Mouse (Mus musculus): ENCODE measurements around the gene Borcs5.
"Not testable (repeated sequence)": the region's sequence is repeated elsewhere in the genome, so short reads cannot be mapped to it uniquely, and the experiment has no call there.

Gene Borcs5

DNA sequence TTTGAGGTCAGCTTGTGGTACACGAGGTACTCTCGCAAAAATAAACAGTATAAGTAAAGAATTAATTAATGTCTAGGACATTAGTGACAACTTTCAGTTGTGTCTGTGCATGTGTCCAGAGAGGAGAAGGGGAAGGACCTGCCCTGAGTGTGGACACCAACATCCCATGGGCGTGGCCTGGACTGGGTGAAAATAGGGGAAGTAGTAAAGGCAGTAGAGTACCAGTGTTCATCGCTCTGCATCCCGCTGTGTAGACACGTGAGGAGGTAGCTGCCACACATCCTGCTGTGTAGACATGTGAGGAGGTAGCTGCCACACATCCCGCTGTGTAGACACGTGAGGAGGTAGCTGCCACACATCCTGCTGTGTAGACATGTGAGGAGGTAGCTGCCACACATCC lies 34.4 kb downstream of the Borcs5 start:
- peak; percentile 23 for DNase-seq (ENCODE audit: low read depth)

DNA sequence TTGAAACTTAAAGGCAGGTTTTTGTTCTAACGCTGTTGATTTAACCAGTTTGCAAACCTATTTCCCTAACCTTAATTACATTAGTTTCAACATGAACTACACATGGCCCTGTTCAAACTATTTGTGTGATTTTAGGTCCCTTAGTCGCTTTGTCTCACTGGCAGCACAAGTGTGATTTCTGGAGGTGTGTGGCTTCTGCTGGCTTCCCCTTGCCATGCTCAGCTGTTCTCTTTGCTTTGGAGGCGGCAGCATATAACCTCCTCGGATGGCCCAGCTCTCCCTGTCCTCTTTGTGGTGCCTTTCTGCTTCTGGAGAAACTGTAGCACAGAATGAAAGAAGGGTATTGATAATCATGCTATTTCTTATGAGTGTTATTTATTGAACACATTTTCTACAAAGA lies 38.2 kb downstream of the Borcs5 start:
- no peak for DNase-seq (ENCODE audit: low read depth)

DNA sequence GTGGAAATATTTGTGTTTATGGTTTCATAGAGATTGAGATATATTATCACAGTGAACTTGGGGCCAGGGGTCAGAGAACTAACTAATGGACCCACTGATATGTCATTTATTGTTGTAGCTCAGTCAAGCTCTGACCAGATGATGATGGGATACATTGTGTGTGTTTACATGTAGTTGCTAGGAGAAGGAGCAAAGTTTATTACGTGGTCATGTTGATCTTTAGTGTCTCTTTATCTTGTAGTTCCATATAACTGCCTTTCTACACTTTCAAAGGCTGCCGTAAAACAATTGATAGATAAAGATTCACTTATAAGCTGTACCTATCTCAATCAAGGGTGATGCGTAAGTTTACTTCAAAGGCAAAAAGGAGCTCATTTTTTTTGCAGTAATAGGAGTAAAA lies 38.7 kb downstream of the Borcs5 start:
- no peak for DNase-seq (ENCODE audit: low read depth)

DNA sequence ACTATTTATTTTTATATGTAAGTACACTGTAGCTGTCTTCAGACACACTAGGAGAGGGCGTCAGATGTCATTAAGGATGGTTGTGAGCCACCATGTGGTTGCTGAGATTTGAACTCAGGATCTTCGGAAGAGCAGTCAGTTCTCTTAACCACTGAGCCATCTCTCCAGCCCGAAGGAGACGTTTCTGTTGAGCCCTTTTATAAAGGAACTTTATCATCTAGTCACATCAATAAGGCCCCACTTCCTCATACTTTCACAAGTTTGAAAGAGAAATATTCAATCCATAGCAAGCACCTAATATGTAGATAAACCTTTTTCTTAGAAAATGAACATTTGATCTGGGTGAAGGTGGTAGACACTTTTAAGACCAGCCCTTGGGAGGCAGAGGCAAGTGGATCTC lies 40.0 kb downstream of the Borcs5 start:
- not testable (repeated sequence) for DNase-seq (ENCODE audit: low read depth)

GRCm38 (mm10) chr6:134684354-134684915 lies 45.1 kb downstream of the Borcs5 start:
- DNase-seq (ENCODE audit: low read depth): no peak

DNA sequence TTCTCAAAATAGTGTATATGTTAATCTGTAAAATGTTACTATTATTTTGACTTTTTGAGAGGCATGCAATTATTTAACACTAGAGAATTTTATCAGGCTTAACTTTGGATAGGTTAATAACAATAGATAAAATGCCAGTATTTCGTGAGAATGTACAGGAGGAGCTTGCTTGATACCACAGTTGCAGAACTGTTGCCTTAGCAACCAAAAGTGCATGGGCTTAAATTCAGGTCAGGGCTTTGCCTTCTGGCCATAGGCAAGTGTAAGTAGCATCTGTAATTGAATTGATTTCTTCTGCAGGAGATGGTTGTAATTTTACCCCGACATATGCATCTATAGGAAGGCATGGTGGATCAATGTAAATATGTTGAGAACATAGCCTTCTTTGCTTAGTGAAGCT lies 45.7 kb downstream of the Borcs5 start:
- DNase-seq (ENCODE audit: low read depth): no peak

- no peak for DNase-seq (ENCODE audit: low read depth)
Measured at GRCm38 (mm10) chr6:134685515-134685914, 46.2 kb downstream of the Borcs5 start.

DNA sequence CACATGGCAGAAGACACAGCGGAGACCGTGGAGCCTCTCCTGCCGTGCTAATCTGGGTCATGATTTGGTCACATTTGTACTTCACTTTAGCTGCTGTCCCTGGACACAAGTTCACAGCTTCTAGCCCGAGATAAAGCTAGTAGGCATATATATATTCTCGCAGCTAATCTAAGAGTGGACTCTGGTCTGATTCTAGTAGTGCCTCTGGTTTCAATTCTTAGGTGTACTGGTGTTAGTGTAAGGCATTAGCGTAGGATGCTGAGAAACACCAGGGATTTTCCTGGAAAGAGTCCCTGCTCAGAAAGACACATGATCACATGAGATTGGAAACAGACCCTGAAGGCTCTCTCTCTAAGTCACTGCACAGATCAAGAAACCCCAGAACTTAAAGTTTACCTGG lies 55.2 kb downstream of the Borcs5 start:
- no peak for DNase-seq (ENCODE audit: low read depth)

DNA sequence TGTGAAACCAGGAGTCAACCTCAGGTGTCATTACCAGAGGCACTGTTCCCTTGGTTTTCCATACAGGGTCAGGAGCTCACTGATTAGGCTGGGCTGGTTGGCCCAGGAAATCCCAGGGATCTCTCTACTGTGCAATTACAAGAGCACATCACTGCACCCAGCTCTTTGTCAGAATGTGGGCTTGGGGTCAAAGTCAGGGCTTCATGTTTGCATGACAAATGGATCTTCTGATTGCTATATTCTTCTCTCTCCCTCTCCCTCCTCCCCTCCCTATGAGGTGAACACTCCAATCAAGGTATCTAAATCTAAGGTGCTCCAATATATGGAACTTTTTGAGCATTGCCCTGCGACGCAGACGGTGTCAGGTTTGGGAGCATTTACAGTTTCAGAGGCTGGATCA lies 55.7 kb downstream of the Borcs5 start:
- DNase-seq (ENCODE audit: low read depth): no peak

GRCm38 (mm10) chr6:134695625-134696024 lies 56.3 kb downstream of the Borcs5 start:
- DNase-seq (ENCODE audit: low read depth): no peak

DNA sequence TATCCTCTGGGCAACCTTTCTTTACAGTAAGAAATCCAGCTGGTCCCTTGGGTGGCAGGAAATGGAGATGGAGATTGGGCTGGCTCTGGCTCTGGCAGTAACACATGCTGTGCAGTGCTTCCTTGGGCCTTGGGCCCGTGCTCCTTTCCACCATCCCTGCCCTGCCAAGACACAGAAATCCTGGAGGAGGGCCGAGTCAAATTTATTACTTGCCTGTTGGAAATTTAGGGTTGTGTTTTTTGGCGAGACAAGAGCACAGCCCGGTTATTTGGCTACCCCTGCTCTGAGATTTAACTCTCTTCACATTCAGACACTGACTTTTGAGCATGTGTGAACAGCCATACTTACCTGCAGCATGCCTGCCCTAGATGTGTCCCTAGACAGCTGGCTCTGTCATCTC lies 56.8 kb downstream of the Borcs5 start:
- no peak for DNase-seq (ENCODE audit: low read depth)

- DNase-seq (ENCODE audit: low read depth): no peak
Measured at GRCm38 (mm10) chr6:134696554-134696953, 57.2 kb downstream of the Borcs5 start.

- DNase-seq (ENCODE audit: low read depth): no peak
Measured at GRCm38 (mm10) chr6:134698243-134698642, 58.9 kb downstream of the Borcs5 start.

- DNase-seq (ENCODE audit: low read depth): peak; percentile 74
Measured at GRCm38 (mm10) chr6:134700451-134701210, 61.3 kb downstream of the Borcs5 start.

DNA sequence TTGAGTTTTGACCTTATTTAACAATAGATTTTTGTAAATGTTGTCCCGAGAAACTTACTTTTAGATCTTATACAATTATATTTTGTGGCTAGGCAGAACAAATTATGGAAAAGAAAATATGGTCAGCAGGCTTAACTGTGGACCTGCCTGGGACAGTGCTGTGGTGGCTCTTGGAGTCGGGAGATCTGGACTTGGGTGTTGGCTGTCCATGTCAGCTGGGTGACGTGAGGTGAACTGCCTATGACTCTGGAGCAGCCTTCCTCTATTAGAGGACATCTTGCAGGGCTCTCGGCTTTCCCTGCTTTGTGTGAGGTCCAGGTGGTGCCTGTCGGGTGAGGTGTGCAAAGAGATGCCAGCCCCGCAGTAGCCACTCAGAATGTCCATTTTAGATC lies 61.9 kb downstream of the Borcs5 start:
- DNase-seq (ENCODE audit: low read depth): no peak

GRCm38 (mm10) chr6:134702184-134702583 lies 62.9 kb downstream of the Borcs5 start:
- no peak for DNase-seq (ENCODE audit: low read depth)

DNA sequence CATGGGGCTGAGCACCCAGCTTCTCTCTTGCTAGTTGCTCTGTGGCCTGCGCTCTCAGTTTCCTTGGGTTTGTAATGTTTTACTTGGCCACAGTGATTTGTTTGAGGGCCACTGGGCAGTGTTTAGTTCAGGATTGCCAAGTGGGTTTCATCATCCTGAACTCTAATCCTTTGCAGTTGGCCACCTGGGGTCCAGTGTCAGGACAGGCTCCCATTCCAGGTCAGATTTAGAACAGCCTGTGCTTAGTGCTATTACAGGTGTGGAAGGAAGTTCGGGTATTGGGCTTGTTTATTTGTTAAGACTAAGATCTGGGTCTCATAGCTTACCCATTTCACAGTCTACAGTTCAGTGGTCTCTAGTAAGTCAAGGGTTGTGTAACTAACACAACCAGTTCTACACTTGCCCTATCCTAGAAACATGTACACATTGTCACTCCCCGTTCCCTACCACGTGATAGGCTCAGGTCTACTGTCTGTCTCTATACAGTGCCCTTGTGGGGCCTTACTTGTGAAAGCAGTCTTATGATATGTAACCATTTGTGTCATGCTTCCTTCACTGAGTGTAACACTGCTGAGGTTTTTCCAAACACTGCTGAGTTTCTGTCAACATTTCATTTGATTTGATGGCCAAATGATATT lies 63.9 kb downstream of the Borcs5 start:
- DNase-seq (ENCODE audit: low read depth): no peak

- no peak for DNase-seq (ENCODE audit: low read depth)
Measured at GRCm38 (mm10) chr6:134706467-134706866, 67.2 kb downstream of the Borcs5 start.

- no peak for DNase-seq (ENCODE audit: low read depth)
Measured at GRCm38 (mm10) chr6:134710020-134710419, 70.7 kb downstream of the Borcs5 start.

- DNase-seq (ENCODE audit: low read depth): no peak
Measured at GRCm38 (mm10) chr6:134713321-134713720, 74.0 kb downstream of the Borcs5 start.

DNA sequence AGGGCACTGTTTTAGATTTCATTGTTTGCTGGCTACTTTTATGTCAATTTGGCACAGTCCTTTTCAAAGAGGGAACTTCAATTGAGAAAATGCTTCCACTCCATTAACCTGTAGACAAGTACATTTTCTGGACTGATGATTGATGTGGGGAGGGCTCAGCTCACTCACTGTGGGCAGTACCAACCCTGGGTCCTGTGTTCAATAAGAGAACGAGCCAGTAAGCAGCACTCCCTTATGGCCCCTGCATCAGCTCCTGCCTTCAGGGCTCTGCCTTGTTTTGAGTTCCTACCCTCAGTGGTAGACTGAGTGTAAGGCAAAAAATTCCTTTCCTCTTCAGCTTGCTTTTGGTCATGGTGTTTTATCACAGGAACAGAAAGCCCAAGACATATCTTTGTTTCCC lies 74.6 kb downstream of the Borcs5 start:
- DNase-seq (ENCODE audit: low read depth): no peak

- DNase-seq (ENCODE audit: low read depth): no peak
Measured at GRCm38 (mm10) chr6:134716168-134716587, 76.9 kb downstream of the Borcs5 start.

DNA sequence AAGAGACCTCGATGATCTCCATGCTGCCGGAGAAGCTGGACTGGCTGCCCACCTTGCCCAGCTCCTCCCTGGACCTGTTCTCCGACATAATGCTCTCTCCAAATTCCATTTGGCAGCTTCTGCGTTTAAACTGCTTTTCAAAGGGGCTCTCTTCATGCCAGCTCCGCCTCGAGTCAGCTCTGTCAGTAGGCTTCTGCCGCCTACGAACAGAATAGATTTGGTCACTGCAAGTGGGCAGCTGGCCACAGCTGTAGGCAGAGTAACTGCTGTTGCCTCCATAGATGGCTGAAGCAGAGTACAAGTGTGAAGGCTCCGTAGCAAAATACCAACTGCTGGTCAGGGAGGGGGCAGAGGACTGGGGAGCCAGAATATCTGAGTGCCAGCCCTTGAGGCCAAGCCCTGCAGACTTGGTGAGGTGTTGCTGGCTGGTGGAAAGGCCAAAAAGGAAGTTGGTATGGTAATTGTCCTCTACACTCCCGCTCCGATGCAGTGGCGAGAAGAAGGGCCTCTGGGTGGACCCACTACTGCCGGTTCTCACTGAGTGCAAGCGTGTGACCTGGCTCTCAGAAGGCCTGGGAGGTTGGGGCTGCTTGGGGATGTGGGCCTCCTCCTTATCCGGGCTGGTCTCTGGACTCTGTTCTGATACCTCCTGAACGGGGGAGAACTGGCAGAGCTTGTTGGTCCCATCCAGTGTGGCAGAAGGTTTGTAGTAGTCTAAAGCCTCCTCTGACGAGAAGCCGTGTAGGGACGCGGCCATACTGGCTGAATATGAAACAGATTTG lies 78.8 kb downstream of the Borcs5 start:
- DNase-seq (ENCODE audit: low read depth): no peak

Data from c-Kit-positive CD71-negative TER-119-negative erythroid progenitor cells, embryonic 14.5 days (primary cell).